Mouse (Mus musculus) left cerebral cortex, postnatal 14 days (tissue): ENCODE data around the gene Myh3. TPM values are rescaled to one million over a fixed set of nuclear protein-coding genes. Genes with fewer than 3 reads are reported as not detected.

Source experiments
- DNase-seq, 2 experiments: peaks; one replicate each; pipeline ENCODE4 v3.0.0; 2021 to 2022; ENCODE audit warnings: low spot score in 2 of 2, mixed read lengths in 1 of 2
- intact Hi-C: fragments of 180-260 bp; cut with DNase I; formaldehyde crosslinking; loops from one replicate; pipeline ENCODE4 v1.15.1; 2025
- total RNA-seq, 2 experiments: library from RNA; stranded (reverse); gene quantifications; 2 replicates each; pipeline ENCODE4 v1.2.3; 2021

Gene Myh3
- total RNA-seq, 2 experiments from 2014 or later, result 1.8 to 2.1 TPM

DNA sequence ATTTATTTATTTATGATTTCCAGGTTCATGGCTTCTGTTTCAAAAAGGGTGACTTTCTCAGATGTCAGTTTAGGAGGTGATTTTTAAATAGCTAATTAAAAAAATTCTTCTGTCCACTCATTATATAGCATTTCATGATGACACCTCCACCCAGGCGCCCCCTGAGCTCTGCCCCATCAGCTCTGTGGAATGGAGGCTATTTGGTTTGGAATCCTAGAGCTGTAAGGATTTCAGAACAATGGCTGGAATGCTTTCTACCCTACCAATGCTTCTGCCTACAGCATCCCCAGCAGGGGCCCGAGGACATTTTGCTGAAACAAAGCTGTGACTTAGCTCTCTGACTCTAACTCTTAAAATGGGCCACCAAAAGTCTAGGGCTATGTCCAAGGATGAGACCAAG is 55.4 kb downstream of the Myh3 start:
- DNase-seq, result no peak
- intact Hi-C loops, result no loop called here

- intact Hi-C loops, result no loop called here
- no peak for DNase-seq
Observed at GRCm38 (mm10) chr11:67134654-67135053, 56.6 kb downstream of the Myh3 start.

DNA sequence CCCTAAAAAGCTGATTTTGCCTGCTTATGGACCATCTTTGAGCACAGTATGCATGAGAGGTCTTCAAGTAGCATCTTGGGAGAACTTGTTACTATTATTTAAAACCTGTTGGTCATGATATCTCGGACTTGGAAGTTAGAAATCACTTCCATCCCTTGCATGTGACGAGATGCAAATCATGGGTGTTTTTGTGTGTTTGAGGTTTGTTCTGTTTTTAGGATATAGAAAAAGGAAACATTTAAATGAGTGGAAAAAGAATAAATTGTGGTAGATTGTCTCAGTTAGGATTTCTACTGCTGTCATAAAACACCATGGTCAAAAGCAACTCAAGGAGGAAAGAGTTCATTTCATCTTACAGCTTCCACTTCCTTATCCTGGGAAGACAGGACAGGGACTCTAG is 57.4 kb downstream of the Myh3 start:
- DNase-seq, result no peak
- intact Hi-C loops, result no loop called here

DNA sequence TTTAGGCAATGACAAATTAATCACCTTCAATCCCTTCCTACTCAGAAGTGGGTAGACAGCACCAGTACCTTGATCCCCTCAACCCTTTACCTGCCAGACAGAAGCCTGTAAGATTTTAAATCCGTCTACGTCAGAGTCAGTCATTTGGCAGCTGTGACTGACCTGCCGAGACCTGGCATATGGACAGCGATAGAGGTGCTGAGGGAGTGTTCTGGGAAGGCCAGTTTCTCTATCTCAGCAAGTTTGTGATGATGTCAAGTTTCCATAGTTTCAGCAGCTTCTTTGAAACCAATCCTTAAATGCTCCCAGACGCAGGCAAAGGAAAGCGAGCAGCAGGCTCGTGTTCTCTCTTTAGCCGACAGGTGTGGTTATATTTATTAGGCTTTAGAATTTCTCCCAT is 61.5 kb downstream of the Myh3 start:
- intact Hi-C loops, result no loop called here

DNA sequence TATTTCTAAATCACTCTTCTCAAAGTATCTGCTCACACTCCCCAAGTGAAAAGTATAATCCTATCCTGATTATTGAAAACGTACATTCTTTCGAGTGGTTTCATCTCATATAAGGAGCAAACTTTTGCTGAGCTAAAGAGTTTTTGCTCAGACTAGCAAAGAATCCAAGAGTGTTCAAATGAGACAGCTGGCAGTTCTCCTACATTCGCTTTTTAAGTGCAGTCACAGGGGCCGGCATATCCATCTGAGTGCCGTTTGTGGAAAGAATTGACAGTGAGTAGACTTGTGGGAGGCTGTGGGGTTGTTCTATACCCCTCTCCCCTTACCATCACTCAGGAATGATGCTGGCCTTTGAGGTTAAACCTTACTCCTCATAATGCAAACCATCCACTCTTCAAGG is 62.1 kb downstream of the Myh3 start:
- no peak for DNase-seq
- intact Hi-C loops, result no loop called here

More for the DNA sequence above, 61.5 kb downstream of the Myh3 start:
- no peak for DNase-seq

DNA sequence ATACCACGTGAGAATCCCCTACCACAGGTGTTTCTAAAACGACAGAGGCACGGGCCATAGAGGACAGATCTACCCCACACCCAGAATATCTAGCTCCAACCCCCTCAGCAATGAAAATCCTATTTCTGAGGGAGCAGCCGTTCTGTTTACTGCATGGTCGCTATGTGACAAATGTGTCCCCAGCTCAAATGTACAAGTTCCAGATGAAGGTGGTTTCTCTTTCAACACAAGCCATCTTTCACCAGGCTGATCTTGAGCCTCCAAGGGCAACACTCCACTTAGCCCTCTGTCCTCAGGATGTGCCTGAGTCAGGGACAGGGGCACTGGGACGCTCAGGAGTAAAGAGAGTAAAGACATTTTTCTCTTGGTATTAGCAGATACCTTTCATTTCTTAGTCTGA is 62.9 kb downstream of the Myh3 start:
- intact Hi-C loops, result no loop called here
- DNase-seq, result no peak

- no peak for DNase-seq
- intact Hi-C loops, result no loop called here
Observed at GRCm38 (mm10) chr11:67142047-67142446, 63.9 kb downstream of the Myh3 start.

DNA sequence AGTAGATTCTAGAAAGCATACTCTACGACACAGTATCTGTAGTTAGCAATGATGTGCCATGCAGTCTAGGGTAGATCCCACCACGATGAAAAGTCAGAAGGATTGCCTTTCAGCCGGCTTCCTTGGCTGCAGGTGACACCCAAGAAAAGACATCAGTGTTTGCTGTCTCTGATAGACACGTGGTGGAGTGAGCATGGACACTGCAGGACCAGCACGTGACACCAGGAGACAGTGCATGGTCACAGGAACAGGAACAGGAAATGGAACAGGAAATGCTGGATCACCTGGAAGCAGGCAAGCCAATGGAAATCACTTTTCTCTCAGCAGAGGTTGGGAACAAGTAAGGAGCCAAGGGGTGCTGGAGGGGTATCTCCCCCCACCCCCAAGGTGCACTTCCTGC is 65.0 kb downstream of the Myh3 start:
- intact Hi-C loops, result no loop called here
- DNase-seq, result no peak

GRCm38 (mm10) chr11:67143863-67144498 is 65.9 kb downstream of the Myh3 start:
- intact Hi-C loops, result no loop called here
- no peak for DNase-seq

DNA sequence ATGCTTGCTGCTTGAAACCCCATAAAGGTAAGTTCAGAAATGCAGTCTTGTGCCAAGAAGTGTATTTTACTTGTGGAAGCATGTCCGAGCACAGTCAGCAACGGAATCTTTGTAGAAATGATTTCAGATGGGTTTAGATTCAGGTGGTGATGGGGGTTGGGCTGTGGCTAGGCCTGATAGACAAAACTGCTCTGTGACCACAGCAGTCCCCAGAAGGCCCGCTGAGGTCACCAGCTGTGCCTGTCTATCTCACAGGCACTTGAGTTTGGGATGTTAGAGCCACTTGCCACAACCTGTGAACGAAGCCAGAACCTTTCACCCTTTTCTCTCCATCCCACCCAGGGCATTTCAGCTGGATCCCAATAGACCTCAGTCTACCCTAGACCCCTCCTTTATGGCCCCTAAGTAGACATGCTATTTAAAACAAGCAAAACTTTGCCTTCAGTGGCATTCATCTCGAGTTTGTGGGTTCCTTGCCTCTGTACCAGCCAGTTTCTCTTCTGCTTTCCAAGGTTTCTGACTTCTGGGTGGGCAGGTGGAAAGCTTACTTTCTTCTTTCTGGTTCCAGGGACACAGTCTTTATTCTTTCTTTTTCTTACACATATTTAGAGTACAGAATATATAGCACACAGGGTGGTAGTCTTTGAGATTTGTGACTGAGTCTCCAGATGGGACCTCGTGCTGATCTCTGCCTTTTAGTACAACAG is 66.6 kb downstream of the Myh3 start:
- DNase-seq, result no peak
- intact Hi-C loops, result no loop called here

DNA sequence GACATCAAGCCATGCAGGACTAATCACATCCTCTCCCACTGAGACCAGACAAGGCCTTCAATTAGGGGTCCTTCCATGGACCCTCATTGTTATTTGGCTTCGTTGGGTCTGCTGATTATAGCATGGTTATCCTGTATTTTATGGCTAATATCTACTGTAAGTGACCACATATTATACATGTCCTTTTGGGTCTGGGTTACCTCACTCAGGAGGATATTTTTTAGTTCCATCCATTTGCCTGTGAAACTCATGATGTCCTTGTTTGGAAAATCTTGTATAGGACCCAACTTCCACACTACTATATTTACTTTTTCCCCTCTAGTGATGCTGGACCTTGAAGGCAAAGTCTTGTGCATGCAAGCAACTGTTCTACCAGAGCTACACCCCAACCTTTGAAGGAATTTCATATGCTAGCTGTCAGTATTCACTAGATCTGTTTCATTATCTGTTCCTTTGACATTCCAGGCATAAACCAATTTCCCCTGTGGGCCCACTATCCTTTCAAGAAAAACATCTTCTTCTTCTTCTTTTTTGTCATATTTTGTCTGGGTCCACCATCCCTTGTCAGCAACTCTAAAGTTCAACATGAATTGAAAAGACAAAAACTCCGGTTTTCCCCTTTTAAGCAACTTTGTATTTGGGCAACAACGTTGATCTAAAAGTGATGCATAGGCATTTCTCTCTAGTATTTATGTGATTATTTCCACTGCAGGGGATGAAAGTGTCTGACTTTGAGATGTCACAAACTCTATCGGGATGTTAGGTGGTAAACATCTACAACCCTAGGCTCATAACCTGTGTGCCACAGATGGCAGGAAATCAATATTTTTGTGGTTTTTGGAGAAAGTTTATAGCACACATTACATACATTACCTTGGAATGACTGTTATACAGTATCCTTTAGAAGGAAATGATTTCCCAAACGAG is 67.6 kb downstream of the Myh3 start:
- DNase-seq, result no peak
- intact Hi-C loops, result no loop called here

GRCm38 (mm10) chr11:67146409-67147282 is 68.5 kb downstream of the Myh3 start:
- intact Hi-C loops, result no loop called here
- no peak for DNase-seq

- no peak for DNase-seq
- intact Hi-C loops, result no loop called here
Observed at GRCm38 (mm10) chr11:67147283-67147921, 69.3 kb downstream of the Myh3 start.

- intact Hi-C loops, result no loop called here
- DNase-seq, result no peak
Observed at GRCm38 (mm10) chr11:67148286-67149012, 70.3 kb downstream of the Myh3 start.

DNA sequence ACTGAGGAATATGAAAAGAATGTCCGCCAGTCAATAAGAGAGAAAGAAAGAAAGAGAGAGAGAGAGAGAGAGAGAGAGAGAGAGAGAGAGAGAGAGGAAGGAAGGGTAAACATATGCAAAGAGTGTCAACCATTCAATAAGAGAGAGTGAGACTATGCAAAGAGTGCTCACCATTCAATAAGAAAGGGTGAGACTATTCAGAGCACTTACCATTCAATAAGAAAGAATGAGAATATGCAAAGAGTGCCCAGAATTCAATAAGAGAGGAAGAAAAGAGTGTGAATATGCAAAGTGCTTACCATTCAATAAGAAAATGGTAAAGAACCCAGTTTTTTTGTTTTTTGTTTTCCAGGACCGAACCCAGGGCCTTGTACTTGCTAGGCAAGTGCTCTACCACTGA is 72.1 kb downstream of the Myh3 start:
- intact Hi-C loops, result no loop called here
- no peak for DNase-seq

DNA sequence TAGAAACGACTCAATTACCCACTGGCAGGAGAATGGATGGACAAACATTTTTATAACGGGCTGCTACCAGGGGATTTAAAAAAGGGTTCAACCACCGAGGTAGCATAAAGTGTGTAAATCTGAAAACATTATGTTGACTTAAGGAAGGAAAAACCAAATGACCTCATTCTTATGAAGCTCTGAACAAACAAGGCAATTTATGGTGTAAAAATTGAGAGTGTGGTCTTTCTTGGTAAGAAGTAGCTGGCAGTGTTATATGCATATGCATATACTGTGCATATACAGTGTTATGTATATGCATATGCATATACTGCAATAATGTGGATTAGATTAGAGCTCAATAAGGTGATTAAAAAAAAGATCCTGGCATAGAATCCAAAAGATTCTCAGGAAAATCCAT is 73.1 kb downstream of the Myh3 start:
- intact Hi-C loops, result no loop called here
- DNase-seq, result no peak
